Mouse (Mus musculus) bone marrow macrophage, adult 2 months (primary cell): Measurements from ENCODE around the gene Hoxd10.

Experiments
- CTCF ChIP-seq: IDR thresholded peaks from 2 replicates; pipeline ENCODE4 v1.5.1; 2012; ENCODE audit warnings: low read depth, mild to moderate bottlenecking, low read length, moderate library complexity
- POLR2A ChIP-seq: IDR thresholded peaks from 2 replicates; pipeline ENCODE4 v1.6.1; 2012; ENCODE audit warnings: mild to moderate bottlenecking, low read depth, low read length, borderline replicate concordance

DNA sequence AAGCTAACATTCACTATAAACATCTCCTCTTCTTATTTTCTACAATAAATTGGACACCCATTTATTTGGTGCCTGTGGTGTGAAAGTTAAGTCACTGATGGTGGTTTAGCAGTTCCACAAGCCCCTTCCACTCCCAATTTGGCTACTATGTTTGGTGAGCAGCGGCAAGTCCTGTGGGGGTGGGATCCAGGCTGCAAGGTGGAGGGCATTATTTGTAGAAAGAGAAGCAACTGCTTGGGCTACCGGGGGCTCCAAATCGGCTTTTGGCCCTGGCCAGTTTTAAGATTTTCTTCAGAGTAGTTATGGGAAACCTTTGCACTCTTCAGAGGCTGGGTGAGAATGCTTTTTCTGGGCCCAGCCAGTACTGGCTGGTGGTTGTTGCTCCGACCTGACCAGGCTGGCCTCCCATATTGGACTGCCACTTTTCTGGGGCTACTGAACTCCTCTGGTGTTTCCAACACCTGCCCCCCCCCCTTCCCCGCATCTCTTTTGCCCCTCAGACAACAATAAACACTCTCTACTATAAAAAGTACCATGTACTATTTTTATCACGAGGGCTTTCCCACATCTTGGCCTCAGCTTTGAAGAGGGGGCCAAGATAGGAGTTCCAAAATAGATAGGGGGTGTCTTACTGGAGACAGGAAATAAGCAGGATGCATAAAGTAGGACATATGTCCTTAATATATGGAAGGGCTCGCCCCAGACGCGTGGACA, 40.2 kb downstream of the Hoxd10 start:
- TF ChIP-seq CTCF (no peak), POLR2A (no peak)
